Mouse (Mus musculus) E14TG2a.4 (cell line): ENCODE results near the gene Gm48552.

Experiments
- CTCF ChIP-seq: conservative IDR thresholded peaks from 2 replicates; pipeline ENCODE4 v1.5.1; 2014; ENCODE audit warnings: low read length
- NANOG ChIP-seq: IDR thresholded peaks from 2 replicates; pipeline ENCODE4 v1.6.1; 2014; ENCODE audit warnings: borderline replicate concordance, low read length, mixed read lengths
- POU5F1 ChIP-seq: IDR thresholded peaks from 2 replicates; pipeline ENCODE4 v1.6.1; 2014; ENCODE audit warnings: low read length, borderline replicate concordance

DNA sequence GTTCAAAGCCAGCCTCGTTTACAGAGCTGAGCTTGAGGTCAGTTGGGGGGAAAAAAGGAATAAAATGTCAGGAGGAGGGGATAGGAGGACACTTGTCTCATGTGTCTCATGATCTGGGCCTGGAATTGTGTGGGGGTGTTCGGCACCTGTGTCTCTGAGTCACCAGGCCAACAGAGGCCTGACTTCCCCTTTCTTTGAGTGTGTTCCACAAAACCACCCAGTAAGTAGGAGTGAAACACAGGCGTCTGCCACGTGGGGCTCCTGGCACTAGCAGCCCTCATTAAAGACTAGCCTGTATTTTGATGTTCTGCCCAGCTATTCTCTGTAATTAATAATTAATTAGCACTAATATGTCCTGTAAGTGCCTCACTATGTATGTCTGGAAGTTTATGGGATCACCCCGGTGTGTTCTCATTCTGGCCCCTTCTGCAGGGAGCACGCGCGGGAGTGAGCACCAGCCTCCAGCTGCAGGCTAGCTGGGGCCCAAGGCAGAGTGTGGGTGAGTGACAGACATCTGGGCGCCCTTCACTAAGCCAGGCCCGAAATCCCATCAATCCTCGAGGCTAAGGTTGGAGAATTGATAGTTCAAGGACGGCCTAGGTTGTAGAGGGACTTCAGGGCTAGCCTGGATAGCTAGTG lies 32.3 kb upstream of the Gm48552 start:
- no peak for TF ChIP-seq CTCF
- no peak for TF ChIP-seq POU5F1
- no peak for TF ChIP-seq NANOG
